Mouse (Mus musculus): ENCODE measurements around the gene Ezr.

- TF ChIP-seq POLR2A (IDR thresholded peaks at IDR 0.05; ENCODE audit: insufficient read depth, low read depth, low read length) (no peak), CTCF (IDR thresholded peaks at IDR 0.05; ENCODE audit: insufficient read depth, low read depth, low read length) (no peak)
Observed at GRCm38 (mm10) chr17:6755176-6755575, 27.4 kb downstream of the Ezr start.

Data from olfactory bulb, adult 2 months (tissue).